Mouse (Mus musculus) heart, postnatal 0 days (tissue): Measurements from ENCODE around the gene Kctd2. TPM values are rescaled to one million over a fixed set of nuclear protein-coding genes. Genes with fewer than 3 reads are reported as not detected.
"Not testable (repeated sequence)": the region's sequence is repeated elsewhere in the genome, so short reads cannot be mapped to it uniquely, and the experiment has no call there.

ENCODE experiments used
- ATAC-seq: fragments of 200-750 bp; cut with Nextera tagmentation; 2 replicates; pipeline ENCODE4 v1.8.0; 2017; ENCODE audit warnings: low read depth, moderate number of reproducible peaks, moderate library complexity; ENCODE audit not compliant: insufficient read depth
- DNase-seq: peaks from one replicate; pipeline ENCODE4 v3.0.0-alpha.2; 2016; ENCODE audit warnings: low spot score
- H3K27ac ChIP-seq: fragments of 300-500 bp; sonication (generic); 2 replicates; pipeline ENCODE4 v1.5.1; 2014; ENCODE audit warnings: low read depth, mild to moderate bottlenecking
- H3K27me3 ChIP-seq: fragments of 300-500 bp; sonication (generic); 2 replicates; pipeline ENCODE4 v1.6.1; 2014; ENCODE audit warnings: low read length, mixed read lengths; ENCODE audit not compliant: control insufficient read depth, insufficient read depth
- H3K36me3 ChIP-seq: fragments of 300-500 bp; sonication (generic); replicated peaks from 2 replicates; pipeline ENCODE4 v1.6.1; 2014; ENCODE audit warnings: low read length, mixed read lengths; ENCODE audit not compliant: control insufficient read depth, insufficient read depth
- H3K4me1 ChIP-seq: fragments of 300-500 bp; sonication (generic); 2 replicates; pipeline ENCODE4 v1.6.1; 2014; ENCODE audit warnings: antibody characterized with exemption; ENCODE audit not compliant: control insufficient read depth, insufficient read depth
- H3K4me2 ChIP-seq: fragments of 300-500 bp; sonication (generic); 2 replicates; pipeline ENCODE4 v1.6.1; 2014; ENCODE audit warnings: low read depth, mild to moderate bottlenecking, low read length, moderate library complexity
- H3K4me3 ChIP-seq: fragments of 300-500 bp; sonication (generic); 2 replicates; pipeline ENCODE4 v1.5.1; 2014; ENCODE audit warnings: low read depth, low read length
- H3K9ac ChIP-seq: fragments of 300-500 bp; sonication (generic); replicated peaks from 2 replicates; pipeline ENCODE4 v1.6.1; 2014; ENCODE audit warnings: low read depth, low read length, mixed read lengths
- H3K9me3 ChIP-seq: fragments of 300-500 bp; sonication (generic); replicated peaks from 2 replicates; pipeline ENCODE4 v1.6.1; 2016; ENCODE audit warnings: low read length; ENCODE audit not compliant: control insufficient read depth
- CTCF ChIP-seq: IDR thresholded peaks from 2 replicates; pipeline ENCODE4 v1.5.1; 2016; ENCODE audit warnings: antibody characterized with exemption, control low read depth, low read depth
- EP300 ChIP-seq: IDR thresholded peaks from 2 replicates; pipeline ENCODE4 v1.6.1; 2016; ENCODE audit warnings: antibody characterized with exemption, low read depth
- WGBS: fragments of 180-500 bp; shearing (Covaris S2); extraction: QIAGEN DNeasy Blood & Tissue Kit; methylation state at CpG from one replicate; pipeline ENCODE4 v1.1.7; 2014; 5-methylcytosine and 5-hydroxymethylcytosine counted together
- polyA plus RNA-seq: library from polyadenylated mRNA; unstranded; fragments of >200 nt; fragmentation: Nextera tagmentation; extraction: Ambion mirVana; gene quantifications from 2 replicates; pipeline ENCODE4 v1.2.1, GENCODE M21; 2015
- total RNA-seq: library from RNA; depleted of rRNA; stranded (reverse); fragments of >200 nt; gene quantifications from 2 replicates; pipeline ENCODE4 v1.2.3, GENCODE M21; 2014; ENCODE audit warnings: low replicate concordance

Kctd2 gene
- total and polyA plus RNA-seq, 2 experiments from 2014 or later: 8.3 to 15.6 TPM

GRCm38 (mm10) chr11:115451781-115452241, 31.9 kb downstream of the Kctd2 start:
- no peak for DNase-seq
- no peak for TF ChIP-seq CTCF
- TF ChIP-seq EP300: no peak
- Histone ChIP-seq H3K4me2 (no peak overlapping the region), H3K27me3 (no peaks in the 10 kb centered on the region), H3K36me3 (no peaks in the 10 kb centered on the region), H3K9ac (no peak overlapping the region), H3K4me3 (no peak overlapping the region), H3K9me3 (no peaks in the 10 kb centered on the region), H3K4me1 (peaks cover 17% of the 10 kb centered on the region), H3K27ac (no peak overlapping the region; the same call in 1 of the 2 replicates)
- 85% methylated on average over 8 of the region's 8 CpGs for WGBS
- ATAC-seq: no peak

GRCm38 (mm10) chr11:115452281-115452860, 32.4 kb downstream of the Kctd2 start:
- no peak overlapping the region for H3K4me3 ChIP-seq
- no peaks in the 10 kb centered on the region for H3K27me3 ChIP-seq
- no peaks in the 10 kb centered on the region for H3K36me3 ChIP-seq
- WGBS: 79% methylated on average over 7 of the region's 7 CpGs
- ATAC-seq (no peak), DNase-seq (no peak)
- H3K27ac ChIP-seq: no peak overlapping the region; the same call in 1 of the 2 replicates
- H3K4me2 ChIP-seq: no peak overlapping the region
- H3K9ac ChIP-seq: no peak overlapping the region
- H3K9me3 ChIP-seq: no peaks in the 10 kb centered on the region
- TF ChIP-seq CTCF: no peak
- TF ChIP-seq EP300: no peak
- peaks cover 13% of the 10 kb centered on the region for H3K4me1 ChIP-seq

- Histone ChIP-seq H3K36me3 (no peaks in the 10 kb centered on the region), H3K9ac (no peak overlapping the region), H3K27me3 (no peaks in the 10 kb centered on the region), H3K27ac (peak overlapping the region; percentile 39; the same call in 1 of the 2 replicates), H3K4me1 (peaks cover 9% of the 10 kb centered on the region), H3K9me3 (no peaks in the 10 kb centered on the region), H3K4me2 (no peak overlapping the region), H3K4me3 (no peak overlapping the region)
- WGBS: 53% methylated on average over 4 of the region's 4 CpGs
- no peak for DNase-seq
- no peak for ATAC-seq
- TF ChIP-seq EP300: no peak
- no peak for TF ChIP-seq CTCF
Observed at GRCm38 (mm10) chr11:115453306-115453705, 33.4 kb downstream of the Kctd2 start.

- H3K9me3 ChIP-seq, H3K36me3 ChIP-seq, H3K27ac ChIP-seq, H3K27me3 ChIP-seq, H3K4me2 ChIP-seq, ATAC-seq, H3K9ac ChIP-seq, H3K4me1 ChIP-seq, H3K4me3 ChIP-seq, DNase-seq: not testable (repeated sequence)
- 83% methylated on average over 6 of the region's 6 CpGs for WGBS
Observed at GRCm38 (mm10) chr11:115454822-115455221, 34.9 kb downstream of the Kctd2 start.

GRCm38 (mm10) chr11:115455619-115456018, 35.7 kb downstream of the Kctd2 start:
- Histone ChIP-seq H3K9me3 (no peaks in the 10 kb centered on the region), H3K4me3 (no peak overlapping the region), H3K27ac (no peak overlapping the region), H3K27me3 (no peaks in the 10 kb centered on the region), H3K36me3 (no peaks in the 10 kb centered on the region), H3K9ac (no peak overlapping the region), H3K4me2 (no peak overlapping the region), H3K4me1 (peaks cover 5% of the 10 kb centered on the region; the same call in 1 of the 2 replicates)
- TF ChIP-seq EP300 (no peak), CTCF (no peak)
- ATAC-seq (no peak), DNase-seq (no peak)
- 87% methylated on average over 15 of the region's 15 CpGs for WGBS

GRCm38 (mm10) chr11:115456182-115456581, 36.3 kb downstream of the Kctd2 start:
- no peaks in the 10 kb centered on the region for H3K27me3 ChIP-seq
- TF ChIP-seq CTCF: no peak
- TF ChIP-seq EP300: no peak
- H3K4me3 ChIP-seq: no peak overlapping the region
- H3K9ac ChIP-seq: no peak overlapping the region
- no peak for DNase-seq
- no peak overlapping the region for H3K27ac ChIP-seq
- WGBS: 79% methylated on average over 5 of the region's 5 CpGs
- H3K9me3 ChIP-seq: no peaks in the 10 kb centered on the region
- no peaks in the 10 kb centered on the region for H3K36me3 ChIP-seq
- H3K4me2 ChIP-seq: no peak overlapping the region
- ATAC-seq: no peak
- peaks cover 5% of the 10 kb centered on the region; the same call in 1 of the 2 replicates for H3K4me1 ChIP-seq
